Mouse (Mus musculus) thymus, adult 2 months (tissue): ENCODE data around the gene Srpk1.

Experiments used
- CTCF ChIP-seq: fragments of 200-500 bp; IDR thresholded peaks from 2 replicates; pipeline ENCODE4 v1.5.1; 2012; ENCODE audit warnings: mild to moderate bottlenecking, control low read depth, low read length, moderate library complexity, borderline replicate concordance; ENCODE audit not compliant: control insufficient read depth, poor library complexity, insufficient read depth; ENCODE audit errors: extremely low read depth
- POLR2A ChIP-seq: fragments of 200-500 bp; IDR thresholded peaks from 2 replicates; pipeline ENCODE4 v1.6.1; 2012; ENCODE audit warnings: mild to moderate bottlenecking, low read length, control low read depth, moderate library complexity; ENCODE audit not compliant: control insufficient read depth, poor library complexity, insufficient read depth; ENCODE audit errors: extremely low read depth

DNA sequence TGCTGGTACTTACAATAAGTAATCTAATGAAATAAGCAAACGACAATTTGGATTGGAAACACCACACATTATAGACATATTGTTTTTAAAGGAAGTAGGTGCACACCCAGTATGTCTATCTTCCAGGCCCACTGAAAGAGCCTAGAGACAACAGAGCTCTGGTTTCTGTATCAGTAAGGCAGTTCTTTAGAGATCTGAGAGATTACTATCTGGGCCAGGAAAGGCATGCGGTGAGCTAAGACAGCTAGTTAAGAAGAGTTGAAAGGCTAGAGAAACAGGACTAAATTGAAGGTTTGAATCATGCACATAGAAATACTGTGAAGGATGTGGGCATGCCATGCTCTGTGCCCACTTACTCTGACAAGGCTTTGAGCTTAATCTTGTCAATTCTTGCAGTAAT lies 9.9 kb downstream of the Srpk1 start:
- TF ChIP-seq CTCF (no peak), POLR2A (no peak)
